Mouse (Mus musculus) stomach, embryonic 16.5 days (tissue): ENCODE results near the gene Als2cl. TPM values are rescaled to one million over a fixed set of nuclear protein-coding genes. Genes with fewer than 3 reads are reported as not detected.
A peak's percentile ranks its signal among the peaks of the same experiment; 100 is the strongest.

Experiments
- ATAC-seq: fragments of 200-750 bp; cut with Nextera tagmentation; 2 replicates; pipeline ENCODE4 v1.8.0; 2017; ENCODE audit warnings: moderate number of reproducible peaks, moderate TSS enrichment; ENCODE audit not compliant: insufficient read depth, low FRiP score
- H3K27ac ChIP-seq: fragments of 300-500 bp; sonication (generic); 2 replicates; pipeline ENCODE4 v1.5.1; 2014; ENCODE audit warnings: low read length
- H3K27me3 ChIP-seq: fragments of 300-500 bp; sonication (generic); 2 replicates; pipeline ENCODE4 v1.6.1; 2014; ENCODE audit warnings: low read length, control low read depth, mixed read lengths; ENCODE audit not compliant: control insufficient read depth, insufficient read depth
- H3K36me3 ChIP-seq: fragments of 300-500 bp; sonication (generic); 2 replicates; pipeline ENCODE4 v1.6.1; 2014; ENCODE audit warnings: low read length; ENCODE audit not compliant: control insufficient read depth, insufficient read depth
- H3K4me1 ChIP-seq: fragments of 300-500 bp; sonication (generic); 2 replicates; pipeline ENCODE4 v1.6.1; 2014; ENCODE audit warnings: low read length, control low read depth, mixed read lengths; ENCODE audit not compliant: control insufficient read depth, insufficient read depth
- H3K4me2 ChIP-seq: fragments of 300-500 bp; sonication (generic); 2 replicates; pipeline ENCODE4 v1.6.1; 2014; ENCODE audit warnings: low read depth, low read length, mixed read lengths
- H3K4me3 ChIP-seq: fragments of 300-500 bp; sonication (generic); replicated peaks from 2 replicates; pipeline ENCODE4 v1.5.1; 2014; ENCODE audit warnings: mild to moderate bottlenecking, low read length
- H3K9ac ChIP-seq: fragments of 300-500 bp; sonication (generic); 2 replicates; pipeline ENCODE4 v1.6.1; 2014; ENCODE audit warnings: low read length
- H3K9me3 ChIP-seq: fragments of 300-500 bp; sonication (generic); replicated peaks from 2 replicates; pipeline ENCODE4 v1.6.1; 2016; ENCODE audit warnings: low read length, control low read depth; ENCODE audit not compliant: control insufficient read depth
- WGBS: fragments of 180-500 bp; shearing (Covaris S2); extraction: QIAGEN DNeasy Blood & Tissue Kit; methylation state at CpG from one replicate; pipeline ENCODE4 v1.1.7; 2014; 5-methylcytosine and 5-hydroxymethylcytosine counted together
- polyA plus RNA-seq: library from polyadenylated mRNA; unstranded; fragments of >200 nt; fragmentation: Nextera tagmentation; extraction: Ambion mirVana; gene quantifications from 2 replicates; pipeline ENCODE4 v1.2.1, GENCODE M21; 2015

Als2cl gene
- polyA plus RNA-seq, 1 experiment from 2014 or later, result 8.3 TPM

DNA sequence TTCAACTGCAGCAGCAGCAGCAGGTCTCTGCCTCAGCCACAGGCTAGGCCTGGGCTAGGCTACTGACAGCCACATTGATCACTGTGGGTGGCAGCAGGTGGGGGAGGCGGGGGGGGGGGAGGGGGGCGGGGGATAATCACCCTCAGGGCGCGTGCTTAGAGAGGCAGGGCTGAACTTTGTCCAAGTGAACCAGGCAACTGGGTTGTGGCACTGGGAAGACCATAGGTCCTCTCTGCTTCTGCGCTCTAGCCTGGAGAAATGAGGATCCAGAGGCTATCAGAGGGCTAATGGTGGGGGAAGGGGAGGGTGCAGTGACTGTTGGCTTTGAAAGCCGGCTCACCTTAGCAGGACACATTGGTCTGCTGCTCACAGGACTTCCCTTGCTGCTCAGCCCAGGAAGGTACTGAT, 4.4 kb upstream of the Als2cl start:
- Histone ChIP-seq H3K27me3 (peaks cover 14% of the 10 kb centered on the region), H3K27ac (no peak overlapping the region), H3K4me2 (no peak overlapping the region), H3K9ac (no peak overlapping the region), H3K4me3 (no peak overlapping the region), H3K9me3 (no peaks in the 10 kb centered on the region), H3K36me3 (no peaks in the 10 kb centered on the region), H3K4me1 (peaks cover 5% of the 10 kb centered on the region)
- 25% methylated on average over 5 of the region's 6 CpGs for WGBS
- no peak for ATAC-seq

GRCm38 (mm10) chr9:110877353-110877752, 2.3 kb upstream of the Als2cl start:
- Histone ChIP-seq H3K27me3 (peaks cover 19% of the 10 kb centered on the region), H3K27ac (no peak overlapping the region), H3K4me2 (no peak overlapping the region), H3K4me3 (no peak overlapping the region), H3K9me3 (no peaks in the 10 kb centered on the region), H3K36me3 (no peaks in the 10 kb centered on the region), H3K9ac (no peak overlapping the region), H3K4me1 (peaks cover 10% of the 10 kb centered on the region)
- 88% methylated on average over 1 of the region's 1 CpGs for WGBS
- no peak for ATAC-seq

DNA sequence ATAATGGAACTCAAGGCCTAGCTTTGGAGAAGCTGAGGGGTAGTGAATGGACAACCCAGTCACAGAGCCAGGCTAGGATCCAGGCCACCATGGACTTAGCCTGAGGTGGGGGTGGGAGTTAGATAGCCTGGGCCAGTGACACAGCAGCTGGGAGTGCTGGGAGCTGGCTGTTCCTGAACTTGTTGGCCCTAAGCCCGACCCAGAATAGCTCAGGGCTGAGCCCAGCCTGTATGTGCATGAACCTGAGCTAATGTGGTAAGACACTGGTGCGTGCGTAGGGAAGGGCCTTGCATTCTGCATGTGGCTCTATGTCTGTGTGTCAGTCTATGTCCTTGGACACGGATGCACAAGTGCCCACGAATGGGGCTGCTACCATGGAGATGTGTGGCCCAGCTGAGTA, 1.8 kb upstream of the Als2cl start:
- Histone ChIP-seq H3K9ac (no peak overlapping the region), H3K4me3 (no peak overlapping the region), H3K27me3 (peaks cover 15% of the 10 kb centered on the region), H3K9me3 (no peaks in the 10 kb centered on the region), H3K27ac (no peak overlapping the region), H3K4me1 (peaks cover 10% of the 10 kb centered on the region), H3K36me3 (no peaks in the 10 kb centered on the region), H3K4me2 (no peak overlapping the region)
- no peak for ATAC-seq
- 87% methylated on average over 5 of the region's 5 CpGs for WGBS

GRCm38 (mm10) chr9:110879998-110880561, 410 bp downstream of the Als2cl start, which contains the start of gene Tmie:
Tmie (minus strand) TSS chr9:110880113.
- peak within 1 kb of the TSS; percentile 94 for H3K4me2 ChIP-seq
- H3K36me3 ChIP-seq, result no peaks in the 10 kb centered on the region
- peak within 1 kb of the TSS; percentile 86 for H3K27ac ChIP-seq
- WGBS, result under 1% methylated on average over 57 of the region's 57 CpGs
- H3K9ac ChIP-seq, result peak within 1 kb of the TSS; percentile 76
- peak within 1 kb of the TSS; percentile 69 for H3K4me3 ChIP-seq
- peak; percentile 85 for ATAC-seq
- H3K4me1 ChIP-seq, result peaks cover 6% of the 10 kb centered on the region
- H3K9me3 ChIP-seq, result no peaks in the 10 kb centered on the region
- H3K27me3 ChIP-seq, result 0 out of 2 replicates have a peak, but pooled peaks cover 5% of the 10 kb centered on the region

DNA sequence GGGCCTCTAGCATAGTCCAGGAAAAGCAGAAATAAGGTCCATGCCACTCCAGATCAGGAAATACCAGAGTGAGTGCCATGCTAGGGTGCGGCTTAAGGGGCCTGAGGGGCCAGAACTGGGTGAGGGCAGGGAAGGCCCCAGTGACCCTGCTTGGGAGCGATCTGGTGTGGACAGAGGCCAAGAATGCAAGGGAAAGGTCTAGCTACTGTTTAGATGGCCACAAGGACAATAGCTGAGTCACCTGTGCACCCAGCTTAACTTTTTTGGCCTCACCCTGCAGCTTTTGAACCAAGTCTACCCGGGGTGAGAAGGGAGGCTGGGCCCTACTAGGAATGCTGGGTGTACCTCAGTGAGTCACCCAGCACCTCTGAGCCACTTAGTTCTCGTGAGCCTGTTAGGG, 1.1 kb downstream of the Als2cl start:
- 54% methylated on average over 4 of the region's 4 CpGs for WGBS
- peak; percentile 69 for ATAC-seq
- Histone ChIP-seq H3K27me3 (0 out of 2 replicates have a peak, but pooled peaks cover 5% of the 10 kb centered on the region), H3K9me3 (no peaks in the 10 kb centered on the region), H3K9ac (peak overlapping the region; percentile 76), H3K4me3 (peak overlapping the region; percentile 69), H3K4me1 (peaks cover 6% of the 10 kb centered on the region), H3K27ac (peak overlapping the region; percentile 86), H3K36me3 (no peaks in the 10 kb centered on the region), H3K4me2 (peak overlapping the region; percentile 94)

- no peak overlapping the region for H3K27ac ChIP-seq
- no peaks in the 10 kb centered on the region for H3K9me3 ChIP-seq
- H3K4me3 ChIP-seq, result no peak overlapping the region
- H3K4me2 ChIP-seq, result no peak overlapping the region
- no peak overlapping the region for H3K9ac ChIP-seq
- H3K27me3 ChIP-seq, result 0 out of 2 replicates have a peak, but pooled peaks cover 5% of the 10 kb centered on the region
- 71% methylated on average over 7 of the region's 7 CpGs for WGBS
- peaks cover 6% of the 10 kb centered on the region for H3K4me1 ChIP-seq
- ATAC-seq, result no peak
- no peaks in the 10 kb centered on the region for H3K36me3 ChIP-seq
Measured at GRCm38 (mm10) chr9:110881953-110882352, 2.3 kb downstream of the Als2cl start.

DNA sequence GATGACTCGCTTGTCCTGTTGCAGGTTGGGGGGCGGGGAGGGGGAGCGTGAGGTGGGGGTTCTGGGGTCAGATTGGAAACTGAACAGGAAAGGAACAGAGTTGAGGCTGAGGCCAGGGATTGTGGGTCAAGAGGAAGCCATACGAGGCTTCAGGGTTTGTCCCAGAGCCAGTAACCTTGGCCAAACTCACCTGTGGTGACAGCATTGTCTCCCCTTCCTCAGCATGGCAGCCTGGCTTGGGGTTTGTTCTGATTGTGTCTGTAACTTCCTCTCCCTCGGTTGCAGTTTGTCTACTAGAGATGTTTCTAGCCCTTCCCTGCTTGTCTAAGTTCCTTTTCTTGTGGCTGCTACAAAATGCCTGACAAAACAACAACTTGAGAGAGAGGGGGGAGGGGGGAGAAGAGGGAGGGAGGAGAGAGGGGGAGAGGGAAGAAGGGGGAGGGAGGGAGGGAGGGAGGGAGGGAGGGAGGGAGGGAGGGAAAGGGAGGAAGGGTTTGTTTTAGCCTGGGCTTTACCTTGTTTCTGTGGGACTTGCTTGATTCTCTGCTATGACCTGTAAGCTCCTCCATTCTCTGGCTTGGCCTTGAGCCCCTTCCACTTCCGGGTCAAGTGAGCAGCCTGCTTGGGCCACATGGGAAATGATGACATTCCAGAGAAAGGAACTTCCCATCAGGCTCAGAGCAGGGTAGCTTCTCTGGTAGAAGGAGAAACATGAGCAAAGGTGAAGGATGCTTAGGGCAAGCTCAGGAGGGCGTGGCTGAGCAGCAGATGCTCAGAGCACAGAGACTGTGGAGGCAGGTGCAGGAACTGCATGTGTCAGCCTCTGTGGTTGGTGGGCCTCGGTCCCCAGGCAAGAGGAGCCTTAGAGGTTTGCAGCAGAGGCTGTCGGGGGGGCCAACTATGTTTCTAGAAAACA, 8.0 kb downstream of the Als2cl start:
- ATAC-seq, result no peak
- H3K27me3 ChIP-seq, result no peaks in the 10 kb centered on the region
- no peaks in the 10 kb centered on the region; the same call in 1 of the 2 replicates for H3K4me1 ChIP-seq
- no peaks in the 10 kb centered on the region for H3K36me3 ChIP-seq
- H3K4me3 ChIP-seq, result no peak overlapping the region
- 63% methylated on average over 9 of the region's 9 CpGs for WGBS
- no peak overlapping the region for H3K9ac ChIP-seq
- no peaks in the 10 kb centered on the region for H3K9me3 ChIP-seq
- H3K27ac ChIP-seq, result no peak overlapping the region
- H3K4me2 ChIP-seq, result no peak overlapping the region

- Histone ChIP-seq H3K36me3 (no peaks in the 10 kb centered on the region), H3K9ac (no peak overlapping the region), H3K4me2 (no peak overlapping the region), H3K27ac (no peak overlapping the region), H3K9me3 (no peaks in the 10 kb centered on the region), H3K27me3 (no peaks in the 10 kb centered on the region), H3K4me3 (no peak overlapping the region), H3K4me1 (no peaks in the 10 kb centered on the region; the same call in 1 of the 2 replicates)
- ATAC-seq, result no peak
- WGBS, result 86% methylated on average over 14 of the region's 14 CpGs
Measured at GRCm38 (mm10) chr9:110888935-110889334, 9.3 kb downstream of the Als2cl start.
